Mouse (Mus musculus): ENCODE results near the gene Slc18a2.
A peak's percentile ranks its signal among the peaks of the same experiment; 100 is the strongest.

Slc18a2 gene

GRCm38 (mm10) chr19:59276354-59276753 lies 15.7 kb downstream of the Slc18a2 start:
- no peak for DNase-seq (ENCODE audit: low spot score in 2 of 2)

DNA sequence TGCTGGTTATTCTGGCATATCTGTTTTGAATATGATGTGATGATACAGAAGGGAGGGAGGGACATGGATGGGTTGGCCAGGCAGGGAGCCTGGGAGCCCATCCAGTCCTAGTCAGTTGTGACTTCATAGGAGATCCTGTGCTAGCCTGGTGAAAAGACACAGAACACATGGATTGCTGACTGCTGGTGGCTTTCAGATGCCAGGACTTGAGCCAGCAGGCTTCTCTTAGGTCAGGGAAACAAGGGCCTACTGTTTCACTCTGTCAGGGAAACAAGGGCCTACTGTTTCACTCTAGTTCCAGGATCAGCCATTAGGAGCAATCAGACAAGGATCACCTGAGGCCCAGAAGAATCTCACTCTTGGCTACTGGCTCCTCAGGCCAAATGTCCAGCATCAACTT lies 20.1 kb downstream of the Slc18a2 start:
- no peak for DNase-seq (ENCODE audit: low spot score in 2 of 2)

DNA sequence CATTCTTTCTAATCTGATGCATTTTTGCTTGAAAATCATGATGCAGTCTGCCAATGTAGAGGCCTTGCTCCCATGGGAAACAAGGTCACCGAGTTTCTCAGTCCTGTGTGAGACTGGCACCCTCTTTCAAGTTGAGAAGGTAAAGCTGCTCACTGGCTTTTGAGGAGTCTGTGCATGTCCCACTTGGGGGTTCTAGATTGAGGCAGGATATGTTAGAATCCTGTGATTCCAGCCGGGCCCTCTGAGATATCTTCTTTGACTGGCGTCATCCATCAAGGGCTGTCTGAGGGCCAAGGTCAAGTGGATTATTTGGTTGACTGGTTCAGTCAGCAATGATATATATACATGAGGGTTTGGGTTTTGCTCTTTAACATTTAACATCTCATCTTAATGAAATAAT lies 21.3 kb downstream of the Slc18a2 start:
- no peak for DNase-seq (ENCODE audit: low spot score in 2 of 2)

DNA sequence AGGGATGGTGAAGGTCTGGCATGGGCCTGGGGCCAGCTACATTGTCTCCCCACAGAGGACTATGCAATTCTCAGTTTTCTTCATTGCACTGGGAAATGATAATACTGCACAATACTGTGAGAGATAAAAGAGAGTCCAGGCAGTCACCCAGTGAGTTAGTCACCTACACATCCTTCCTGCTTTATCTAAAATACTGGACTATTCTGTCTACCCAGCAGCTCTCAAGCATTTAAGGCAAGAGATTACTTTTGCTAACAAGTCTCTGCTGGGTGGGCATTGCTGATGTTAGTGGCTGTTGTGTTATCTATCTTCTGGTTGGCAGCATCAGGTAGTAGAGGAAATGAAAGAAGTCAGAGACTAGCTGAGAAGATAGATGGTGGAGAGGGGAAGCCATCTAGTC lies 28.3 kb downstream of the Slc18a2 start:
- no peak for DNase-seq (ENCODE audit: low spot score in 2 of 2)

GRCm38 (mm10) chr19:59289811-59290210 lies 29.1 kb downstream of the Slc18a2 start:
- peak; percentile 4 to 9 for DNase-seq (ENCODE audit: low spot score in 2 of 2)

- DNase-seq (ENCODE audit: low spot score in 2 of 2), result no peak
Observed at GRCm38 (mm10) chr19:59292183-59292839, 31.6 kb downstream of the Slc18a2 start.

DNA sequence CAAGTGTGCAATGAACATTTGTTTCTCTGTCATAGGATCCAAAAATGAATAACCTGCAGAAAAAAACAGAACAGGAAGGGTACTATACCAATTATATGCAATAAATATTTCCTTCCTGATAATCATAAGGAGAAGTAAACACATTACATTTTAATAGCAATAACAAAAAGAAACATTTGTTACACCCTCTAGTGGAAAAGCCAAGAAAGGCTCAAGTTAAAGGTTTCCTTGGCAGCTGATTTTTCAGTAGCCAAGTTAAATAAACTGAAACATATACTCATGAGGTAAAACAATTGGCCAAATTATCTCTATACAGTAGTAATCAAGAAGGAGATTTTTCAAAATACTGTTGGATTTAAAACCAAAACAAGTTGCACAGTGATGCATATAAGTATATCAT lies 54.6 kb downstream of the Slc18a2 start:
- no peak for DNase-seq (ENCODE audit: low spot score in 2 of 2)

DNA sequence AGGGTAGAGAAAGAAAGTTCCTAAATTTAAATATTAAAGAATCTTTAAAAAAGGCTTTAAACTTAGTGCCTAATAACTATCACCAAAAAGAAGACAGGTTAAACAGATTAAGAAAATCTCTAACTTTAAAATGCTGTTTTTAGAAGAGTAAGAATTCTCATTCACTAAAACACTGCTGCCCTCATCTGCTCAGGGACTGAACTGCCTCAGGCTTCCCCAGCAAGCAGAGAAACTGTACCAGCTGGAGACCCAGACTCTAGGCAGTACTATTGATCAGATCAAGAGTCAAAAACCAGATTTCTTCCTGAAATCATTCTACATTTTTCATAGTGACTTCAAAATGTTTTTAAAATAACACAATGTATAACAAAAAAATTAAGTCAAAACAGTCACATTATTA lies 55.9 kb downstream of the Slc18a2 start:
- no peak for DNase-seq (ENCODE audit: low spot score in 2 of 2)

- DNase-seq (ENCODE audit: low spot score in 2 of 2), result no peak
Observed at GRCm38 (mm10) chr19:59321990-59322389, 61.3 kb downstream of the Slc18a2 start, which contains the start of gene Rps12-ps3. Gene Rps12-ps3 (plus strand): TSS chr19:59322290.

GRCm38 (mm10) chr19:59330816-59331225 lies 70.1 kb downstream of the Slc18a2 start:
- no peak for DNase-seq (ENCODE audit: low spot score in 2 of 2)

GRCm38 (mm10) chr19:59336655-59337054 lies 76.0 kb downstream of the Slc18a2 start:
- no peak for DNase-seq (ENCODE audit: low spot score in 2 of 2)

DNA sequence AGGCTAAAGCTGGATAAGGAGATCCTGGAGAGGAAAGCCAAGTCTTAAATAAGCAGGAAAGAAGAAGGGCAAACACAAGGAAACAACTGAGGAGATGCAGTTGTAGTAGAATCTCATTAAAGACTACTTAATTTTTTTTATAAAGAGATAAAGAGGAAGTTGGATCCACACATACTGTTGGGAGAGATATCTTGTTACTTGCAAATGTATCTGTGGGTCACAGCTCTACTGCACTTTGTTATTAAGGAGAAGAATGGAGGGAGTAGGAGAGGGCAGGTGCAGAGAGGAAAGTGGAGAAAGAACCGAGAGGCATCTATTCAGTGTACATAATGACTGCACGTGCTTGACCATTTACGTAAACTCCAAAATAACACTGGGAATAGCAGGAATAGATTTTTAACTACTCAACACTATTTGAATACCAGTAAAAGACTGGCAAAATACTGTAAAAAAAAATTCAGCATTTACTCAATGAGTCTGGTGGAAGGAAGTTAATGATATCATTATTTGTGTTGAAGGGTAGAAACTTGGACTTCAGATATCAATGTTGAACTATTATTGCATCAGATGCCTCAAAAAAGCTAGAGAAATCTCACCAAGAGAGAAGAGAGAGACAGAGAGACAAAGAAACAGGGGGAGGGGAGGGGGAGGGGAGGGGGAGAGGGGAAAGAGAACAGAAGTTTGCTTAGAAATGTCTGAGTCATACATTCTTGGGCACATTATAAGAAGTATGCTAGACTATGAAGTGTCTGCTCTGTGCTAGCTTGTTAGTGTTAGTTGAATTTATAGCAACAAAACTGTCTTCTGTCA lies 77.4 kb downstream of the Slc18a2 start:
- no peak for DNase-seq (ENCODE audit: low spot score in 2 of 2)

GRCm38 (mm10) chr19:59339908-59340307 lies 79.2 kb downstream of the Slc18a2 start:
- no peak for DNase-seq (ENCODE audit: low spot score in 2 of 2)

DNA sequence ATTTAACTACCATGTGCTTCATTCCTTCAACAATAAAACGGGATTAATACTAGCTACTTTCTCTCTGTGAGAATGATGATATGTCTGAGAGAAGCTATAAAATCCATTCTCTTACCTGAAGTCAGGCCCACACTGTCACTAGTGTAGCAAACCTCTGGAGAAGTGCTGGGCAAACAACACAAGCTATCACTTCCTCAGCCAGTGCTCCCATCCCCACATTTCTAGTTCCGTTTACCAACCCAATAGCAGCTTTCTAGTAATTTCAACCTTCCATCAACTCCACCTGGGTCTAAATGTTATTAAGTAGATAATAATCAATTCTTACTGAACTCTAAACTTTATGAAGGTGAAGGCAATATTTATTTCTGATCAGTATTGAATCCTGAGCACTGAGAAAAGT lies 82.3 kb downstream of the Slc18a2 start:
- DNase-seq (ENCODE audit: low spot score in 2 of 2), result no peak

DNA sequence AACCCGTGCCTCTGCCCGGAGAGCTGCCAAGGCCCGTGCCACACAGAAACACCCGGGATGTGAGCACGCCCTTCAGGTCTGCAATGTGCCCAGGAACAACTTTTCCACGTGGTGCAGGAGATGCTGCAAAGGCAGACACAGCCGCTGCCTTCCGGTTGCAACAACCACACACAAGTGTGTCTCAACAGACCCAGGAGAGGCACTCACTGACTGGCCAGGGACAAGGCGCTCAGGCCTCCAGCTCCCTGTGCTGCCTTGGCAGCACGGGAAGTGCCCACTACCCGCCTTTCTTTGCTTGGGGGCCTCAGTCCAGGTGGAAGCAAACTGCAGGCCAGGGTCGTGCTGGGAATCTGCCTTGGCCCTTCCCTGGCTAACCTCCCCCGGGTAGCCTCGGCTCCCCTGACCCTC lies 83.6 kb downstream of the Slc18a2 start:
- peak in 1 of 2 experiments; percentile 28 for DNase-seq (ENCODE audit: low spot score in 2 of 2)

GRCm38 (mm10) chr19:59345081-59345657 lies 84.5 kb downstream of the Slc18a2 start:
- DNase-seq (ENCODE audit: low spot score in 2 of 2), result peak; percentile 31 to 56
